27 mouse cellular contexts compared by ENCODE assay signal in the genomic region with DNA sequence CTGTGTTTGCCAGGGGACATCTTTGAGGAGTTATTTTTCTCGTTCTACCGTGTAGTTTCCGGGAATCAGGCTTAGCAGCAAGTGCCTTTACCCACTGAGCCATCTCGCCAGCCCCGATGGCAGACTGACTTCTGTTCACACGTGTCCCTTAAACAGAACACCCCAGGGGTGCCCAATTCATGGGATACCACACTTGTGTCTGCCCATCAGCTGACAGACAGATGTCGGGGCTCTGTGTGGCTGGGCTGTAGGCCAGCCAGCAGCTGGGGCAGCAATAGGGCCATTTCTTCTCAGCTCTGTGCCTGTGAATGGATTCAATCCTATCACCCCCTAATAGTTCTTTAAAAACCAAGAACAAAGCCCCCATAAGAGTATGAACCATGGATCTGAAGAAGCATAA. TPM values are rescaled to one million over a fixed set of nuclear protein-coding genes. Genes with fewer than 3 reads are reported as not detected.
DNase-seq lines count a peak whose midpoint lies in the region; ATAC-seq and TF ChIP-seq lines count a peak whose summit lies in the region.
"Had no signal": no experiment of that assay in that cellular context is flagged by ENCODE, and none has a peak within 500 bp of the region (broad histone marks: within the 10 kb centered on the region; RNA-seq: fewer than 3 reads in every experiment).

No protein-coding gene starts in this region.

- no peak for TF ChIP-seq POLR2A in limb, embryonic 14.5 days (IDR thresholded peaks at IDR 0.05; ENCODE audit: borderline replicate concordance, extremely low read depth, insufficient read depth, insufficient read length)

- no peaks in the 10 kb centered on the region for H3K9me3 ChIP-seq in limb, embryonic 14.5 days (ENCODE audit: control insufficient read depth, low read length)
- H3K9me3 ChIP-seq in limb, embryonic 10.5 days (replicated peaks) = no peaks in the 10 kb centered on the region
- no peaks in the 10 kb centered on the region for H3K9me3 ChIP-seq in embryonic facial prominence, embryonic 14.5 days (ENCODE audit: control insufficient read depth, low read length)
- H3K9me3 ChIP-seq: embryonic facial prominence, embryonic 15.5 days; forebrain, embryonic 10.5 days; G1E; heart, embryonic 13.5 days had no signal

- DNase-seq in cerebellum, adult 11-12 months = peak; percentile 15
- DNase-seq in cerebellum, postnatal 14 days = no peak
- peak; percentile 40 for DNase-seq in gastrocnemius, postnatal 14 days
- DNase-seq in gastrocnemius, postnatal 36 days = no peak
- peak; percentile 42 for DNase-seq in limb, embryonic 14.5 days (ENCODE audit: low spot score)
- DNase-seq in limb, embryonic 10.5 days (ENCODE audit: low spot score) = no peak
- DNase-seq in embryonic facial prominence, embryonic 14.5 days (ENCODE audit: low spot score) = peak; percentile 69
- no peak for DNase-seq in layer of hippocampus, postnatal 25 days (ENCODE audit: extremely low spot score in 1 of 2, low spot score in 1 of 2)
- DNase-seq: adrenal gland, adult 8-10 months; B cell, adult 2 months; cerebellum, adult 2 months; cerebellum, postnatal 25 days; heart, postnatal 36 days had no signal

- H3K27me3 ChIP-seq in limb, embryonic 14.5 days (ENCODE audit: control insufficient read depth, insufficient read depth, low read length) = no peaks in the 10 kb centered on the region
- H3K27me3 ChIP-seq in limb, embryonic 10.5 days (ENCODE audit: low read depth, poor library complexity, severe bottlenecking) = no peaks in the 10 kb centered on the region
- no peaks in the 10 kb centered on the region for H3K27me3 ChIP-seq in embryonic facial prominence, embryonic 14.5 days (replicated peaks; ENCODE audit: control insufficient read depth, insufficient read depth, low read length)
- H3K27me3 ChIP-seq: embryonic facial prominence, embryonic 15.5 days; heart, embryonic 13.5 days had no signal

- H3K4me2 ChIP-seq in limb, embryonic 14.5 days (replicated peaks; ENCODE audit: low read depth, low read length, severe bottlenecking) = no peak overlapping the region
- H3K4me2 ChIP-seq in embryonic facial prominence, embryonic 14.5 days (ENCODE audit: low read depth, low read length) = no peak overlapping the region
- H3K4me2 ChIP-seq: embryonic facial prominence, embryonic 15.5 days; heart, embryonic 13.5 days had no signal

- ATAC-seq in limb, embryonic 14.5 days (ENCODE audit: low FRiP score, low read depth) = 0 out of 2 replicates have a peak, but pooled peaks have one; percentile 29
- ATAC-seq in embryonic facial prominence, embryonic 14.5 days (ENCODE audit: low read depth) = no peak
- ATAC-seq: CD4-positive, CD25-positive, alpha-beta regulatory T cell, adult 4 months; forebrain, embryonic 14.5 days; hindbrain, embryonic 16.5 days had no signal

- no peak overlapping the region for H3K4me3 ChIP-seq in limb, embryonic 14.5 days (replicated peaks; ENCODE audit: low read length)
- no peak overlapping the region; the same call in 1 of the 2 replicates for H3K4me3 ChIP-seq in limb, embryonic 10.5 days
- H3K4me3 ChIP-seq in embryonic facial prominence, embryonic 14.5 days (ENCODE audit: low read depth, low read length) = no peak overlapping the region
- H3K4me3 ChIP-seq: embryonic facial prominence, embryonic 15.5 days; erythroblast, embryonic 14.5 days; forebrain, embryonic 10.5 days; heart, embryonic 13.5 days had no signal

- no peak overlapping the region for H3K9ac ChIP-seq in limb, embryonic 14.5 days (ENCODE audit: low read depth, low read length, severe bottlenecking)
- no peak overlapping the region for H3K9ac ChIP-seq in embryonic facial prominence, embryonic 14.5 days (ENCODE audit: low read depth, low read length)
- H3K9ac ChIP-seq: embryonic facial prominence, embryonic 15.5 days; heart, embryonic 13.5 days had no signal

- intact Hi-C loops in gastrocnemius, postnatal 14 days (cut with DNase I; ENCODE audit: low total_unique reads) = no loop called here
- intact Hi-C loops in gastrocnemius, postnatal 36 days (cut with DNase I) = no loop called here

- H3K4me1 ChIP-seq in limb, embryonic 14.5 days (ENCODE audit: control insufficient read depth, insufficient read depth, low read length) = 0 out of 2 replicates have a peak, but pooled peaks cover under 1% of the 10 kb centered on the region
- peaks cover 1% of the 10 kb centered on the region for H3K4me1 ChIP-seq in limb, embryonic 10.5 days
- H3K4me1 ChIP-seq in embryonic facial prominence, embryonic 14.5 days (ENCODE audit: control insufficient read depth, insufficient read depth, low read length) = peaks cover under 1% of the 10 kb centered on the region

- no peak overlapping the region for H3K27ac ChIP-seq in limb, embryonic 14.5 days (replicated peaks; ENCODE audit: low read depth, low read length)
- H3K27ac ChIP-seq in limb, embryonic 10.5 days = no peak overlapping the region
- H3K27ac ChIP-seq in embryonic facial prominence, embryonic 14.5 days (replicated peaks; ENCODE audit: low read depth, low read length) = no peak overlapping the region
- H3K27ac ChIP-seq: forebrain, embryonic 10.5 days; heart, embryonic 13.5 days had no signal

- H3K36me3 ChIP-seq in limb, embryonic 14.5 days (ENCODE audit: control insufficient read depth, insufficient read depth, low read length) = peaks cover 51% of the 10 kb centered on the region
- H3K36me3 ChIP-seq in limb, embryonic 10.5 days = peaks cover 48% of the 10 kb centered on the region
- peaks cover 34% of the 10 kb centered on the region for H3K36me3 ChIP-seq in embryonic facial prominence, embryonic 14.5 days (ENCODE audit: control insufficient read depth, insufficient read depth, low read length)

- 88% methylated on average over 7 of the region's 7 CpGs for WGBS in limb, embryonic 14.5 days
- 92% methylated on average over 7 of the region's 7 CpGs for WGBS in limb, embryonic 10.5 days
- 77% methylated on average over 7 of the region's 7 CpGs for WGBS in embryonic facial prominence, embryonic 14.5 days

RNA-seq across cellular contexts. Expression of a gene that starts 7.8 kb away (rescaled TPM):
- total RNA-seq in gastrocnemius, postnatal 14 days (2021) = 10 to 100 TPM; 21.2 to 21.3 TPM
- 10 to 100 TPM; 20.5 to 30.2 TPM for total RNA-seq in gastrocnemius, postnatal 36 days (2021)
- 27.4 and 31.0 TPM in 2 replicates for polyA plus RNA-seq in limb, embryonic 14.5 days (2012; rRNA removed)
- 37.4 and 41.9 TPM in 2 replicates for polyA plus RNA-seq in limb, embryonic 14.5 days (2014; fragmentation: Nextera tagmentation; extraction: Ambion mirVana)
- 50.5 and 63.1 TPM in 2 replicates for polyA plus RNA-seq in limb, embryonic 10.5 days (2016; fragmentation: Nextera tagmentation; extraction: Ambion mirVana)
- 40.9 and 41.5 TPM in 2 replicates for polyA plus RNA-seq in embryonic facial prominence, embryonic 14.5 days (2014; fragmentation: Nextera tagmentation; extraction: Ambion mirVana)
- total RNA-seq in layer of hippocampus, postnatal 25 days (2021) = 10 to 100 TPM; 32.1 to 33.5 TPM

RNA-seq across cellular contexts. Expression of a gene that starts 8.6 kb away (rescaled TPM):
- total RNA-seq in gastrocnemius, postnatal 14 days (2021) = 10 to 100 TPM; 77.2 to 77.5 TPM
- total RNA-seq in gastrocnemius, postnatal 36 days (2021) = 10 to 100 TPM; 85.5 to 86.4 TPM
- polyA plus RNA-seq in limb, embryonic 14.5 days (2012; rRNA removed) = 107 and 113 TPM in 2 replicates
- polyA plus RNA-seq in limb, embryonic 14.5 days (2014; fragmentation: Nextera tagmentation; extraction: Ambion mirVana) = 73.7 and 89.3 TPM in 2 replicates
- 59.8 and 74.5 TPM in 2 replicates for polyA plus RNA-seq in limb, embryonic 10.5 days (2016; fragmentation: Nextera tagmentation; extraction: Ambion mirVana)
- polyA plus RNA-seq in embryonic facial prominence, embryonic 14.5 days (2014; fragmentation: Nextera tagmentation; extraction: Ambion mirVana) = 76.8 and 79.3 TPM in 2 replicates
- total RNA-seq in layer of hippocampus, postnatal 25 days (2021) = 100 to 1,000 TPM; 218 to 227 TPM

RNA-seq across cellular contexts. Expression of a gene that starts 13.6 kb away (rescaled TPM):
- 1 to 10 TPM in 1 of 2 experiments, under 1 TPM in 1; 0.80 to 1.3 TPM for total RNA-seq in gastrocnemius, postnatal 14 days (2021)
- total RNA-seq in gastrocnemius, postnatal 36 days (2021) = 1 to 10 TPM; 1.1 TPM
- polyA plus RNA-seq in limb, embryonic 14.5 days (2012; rRNA removed) = 2.3 and 2.5 TPM in 2 replicates
- polyA plus RNA-seq in limb, embryonic 14.5 days (2014; fragmentation: Nextera tagmentation; extraction: Ambion mirVana) = 2.6 and 2.8 TPM in 2 replicates
- 2.7 and 3.0 TPM in 2 replicates for polyA plus RNA-seq in limb, embryonic 10.5 days (2016; fragmentation: Nextera tagmentation; extraction: Ambion mirVana)
- polyA plus RNA-seq in embryonic facial prominence, embryonic 14.5 days (2014; fragmentation: Nextera tagmentation; extraction: Ambion mirVana) = 2.7 and 3.0 TPM in 2 replicates
- 1 to 10 TPM; 2.6 to 3.0 TPM for total RNA-seq in layer of hippocampus, postnatal 25 days (2021)

RNA-seq across cellular contexts. Expression of a gene that starts 19.2 kb away (rescaled TPM):
- total RNA-seq in gastrocnemius, postnatal 14 days (2021) = not detected
- not detected for total RNA-seq in gastrocnemius, postnatal 36 days (2021)
- 0.06 and 0.24 TPM in 2 replicates for polyA plus RNA-seq in limb, embryonic 14.5 days (2012; rRNA removed)
- 0.54 TPM in 1 of 2 replicates, not detected in the other for polyA plus RNA-seq in limb, embryonic 14.5 days (2014; fragmentation: Nextera tagmentation; extraction: Ambion mirVana)
- polyA plus RNA-seq in limb, embryonic 10.5 days (2016; fragmentation: Nextera tagmentation; extraction: Ambion mirVana) = not detected in 2 replicates
- polyA plus RNA-seq in embryonic facial prominence, embryonic 14.5 days (2014; fragmentation: Nextera tagmentation; extraction: Ambion mirVana) = 3.8 and 12.7 TPM in 2 replicates
- under 1 TPM; 0.42 to 0.47 TPM for total RNA-seq in layer of hippocampus, postnatal 25 days (2021)
- total RNA-seq: adrenal gland, adult 8-10 months; adrenal gland, postnatal 36 days; G1E; gastrocnemius, adult 8-10 months; granulocyte monocyte progenitor cell, adult 5-6 weeks; heart, adult 8-10 months; heart, postnatal 36 days had no signal
- polyA plus RNA-seq: CD4-positive, CD25-positive, alpha-beta regulatory T cell, adult 4 months; erythroblast, embryonic 14.5 days; forebrain, embryonic 10.5 days; forebrain, embryonic 14.5 days; G1E; heart, embryonic 13.5 days; heart, postnatal 0 days; intestine, embryonic 14.5 days had no signal

RNA-seq across cellular contexts. Expression of a gene that starts 33.2 kb away (rescaled TPM):
- 100 to 1,000 TPM; 158 to 189 TPM for total RNA-seq in gastrocnemius, postnatal 14 days (2021)
- total RNA-seq in gastrocnemius, postnatal 36 days (2021) = 100 to 1,000 TPM; 111 to 131 TPM
- polyA plus RNA-seq in limb, embryonic 14.5 days (2012; rRNA removed) = 525 and 571 TPM in 2 replicates
- polyA plus RNA-seq in limb, embryonic 14.5 days (2014; fragmentation: Nextera tagmentation; extraction: Ambion mirVana) = 208 and 225 TPM in 2 replicates
- 335 and 336 TPM in 2 replicates for polyA plus RNA-seq in limb, embryonic 10.5 days (2016; fragmentation: Nextera tagmentation; extraction: Ambion mirVana)
- 180 and 182 TPM in 2 replicates for polyA plus RNA-seq in embryonic facial prominence, embryonic 14.5 days (2014; fragmentation: Nextera tagmentation; extraction: Ambion mirVana)
- total RNA-seq in layer of hippocampus, postnatal 25 days (2021) = 100 to 1,000 TPM; 380 to 402 TPM

Comparison
In these comparisons a context has a peak if more than half of its experiments do, and no peak if none do; other contexts are left out.
1. DNase-seq: peak in cerebellum, adult 11-12 months (single experiment), gastrocnemius, postnatal 14 days (single experiment), limb, embryonic 14.5 days (single experiment) and embryonic facial prominence, embryonic 14.5 days (single experiment); none in cerebellum, postnatal 14 days (0 of 2), gastrocnemius, postnatal 36 days (0 of 2), limb, embryonic 10.5 days (single experiment) and layer of hippocampus, postnatal 25 days (0 of 2).